Mouse (Mus musculus): Measurements from ENCODE around the gene Aatf. TPM values are rescaled to one million over a fixed set of nuclear protein-coding genes. Genes with fewer than 3 reads are reported as not detected.
"Not testable (repeated sequence)": the region's sequence is repeated elsewhere in the genome, so short reads cannot be mapped to it uniquely, and the experiment has no call there.

Aatf gene
- polyA plus RNA-seq, 1 experiment from 2014 or later: 54.8 TPM

- no peaks in the 10 kb centered on the region for H3K36me3 ChIP-seq
- WGBS: 94% methylated on average over 6 of the region's 6 CpGs
- no peaks in the 10 kb centered on the region for H3K9me3 ChIP-seq
- no peak for ATAC-seq (replicated peaks)
- H3K9ac ChIP-seq (replicated peaks): no peak overlapping the region
- no peak overlapping the region for H3K4me2 ChIP-seq (replicated peaks)
- no peak overlapping the region for H3K27ac ChIP-seq (replicated peaks)
- H3K4me1 ChIP-seq: no peaks in the 10 kb centered on the region
- H3K27me3 ChIP-seq: no peaks in the 10 kb centered on the region
- no peak overlapping the region for H3K4me3 ChIP-seq
Measured at GRCm38 (mm10) chr11:84420779-84421178, 92.5 kb downstream of the Aatf start.

GRCm38 (mm10) chr11:84413111-84413510, 100.2 kb downstream of the Aatf start:
- WGBS: 48% methylated on average over 6 of the region's 6 CpGs
- H3K9me3 ChIP-seq: no peaks in the 10 kb centered on the region
- H3K4me3 ChIP-seq: no peak overlapping the region
- H3K36me3 ChIP-seq: no peaks in the 10 kb centered on the region
- H3K27me3 ChIP-seq: no peaks in the 10 kb centered on the region
- no peak overlapping the region for H3K27ac ChIP-seq (replicated peaks)
- H3K4me1 ChIP-seq: peaks cover 20% of the 10 kb centered on the region
- H3K4me2 ChIP-seq (replicated peaks): no peak overlapping the region
- no peak for ATAC-seq (replicated peaks)
- H3K9ac ChIP-seq (replicated peaks): no peak overlapping the region

- H3K27me3 ChIP-seq: no peaks in the 10 kb centered on the region
- no peaks in the 10 kb centered on the region for H3K9me3 ChIP-seq
- H3K27ac ChIP-seq (replicated peaks): no peak overlapping the region
- no peak overlapping the region for H3K9ac ChIP-seq (replicated peaks)
- H3K4me3 ChIP-seq: no peak overlapping the region
- ATAC-seq (replicated peaks): no peak
- WGBS: 27% methylated on average over 12 of the region's 12 CpGs
- no peaks in the 10 kb centered on the region for H3K36me3 ChIP-seq
- H3K4me2 ChIP-seq (replicated peaks): no peak overlapping the region
- H3K4me1 ChIP-seq: peaks cover 20% of the 10 kb centered on the region
Measured at GRCm38 (mm10) chr11:84412201-84412934, 101.0 kb downstream of the Aatf start.

GRCm38 (mm10) chr11:84411642-84412018, 101.7 kb downstream of the Aatf start:
- Histone ChIP-seq H3K4me1 (peaks cover 20% of the 10 kb centered on the region), H3K4me3 (no peak overlapping the region), H3K9me3 (no peaks in the 10 kb centered on the region), H3K27me3 (no peaks in the 10 kb centered on the region), H3K27ac (replicated peaks) (no peak overlapping the region), H3K9ac (replicated peaks) (no peak overlapping the region), H3K4me2 (replicated peaks) (no peak overlapping the region), H3K36me3 (no peaks in the 10 kb centered on the region)
- no peak for ATAC-seq (replicated peaks)
- 69% methylated on average over 7 of the region's 7 CpGs for WGBS

GRCm38 (mm10) chr11:84410879-84411641, 102.3 kb downstream of the Aatf start:
- no peak for ATAC-seq (replicated peaks)
- no peak overlapping the region for H3K4me3 ChIP-seq
- 61% methylated on average over 7 of the region's 7 CpGs for WGBS
- no peak overlapping the region for H3K27ac ChIP-seq (replicated peaks)
- H3K4me1 ChIP-seq: peaks cover 20% of the 10 kb centered on the region
- no peak overlapping the region for H3K4me2 ChIP-seq (replicated peaks)
- no peaks in the 10 kb centered on the region for H3K27me3 ChIP-seq
- no peaks in the 10 kb centered on the region for H3K9me3 ChIP-seq
- H3K9ac ChIP-seq (replicated peaks): no peak overlapping the region
- H3K36me3 ChIP-seq: no peaks in the 10 kb centered on the region

- WGBS: 38% methylated on average over 4 of the region's 4 CpGs
- H3K27ac ChIP-seq (replicated peaks): no peak overlapping the region
- H3K4me2 ChIP-seq (replicated peaks): no peak overlapping the region
- no peaks in the 10 kb centered on the region for H3K36me3 ChIP-seq
- H3K27me3 ChIP-seq: no peaks in the 10 kb centered on the region
- H3K4me1 ChIP-seq: peaks cover 20% of the 10 kb centered on the region
- no peaks in the 10 kb centered on the region for H3K9me3 ChIP-seq
- no peak overlapping the region for H3K9ac ChIP-seq (replicated peaks)
- no peak overlapping the region for H3K4me3 ChIP-seq
- ATAC-seq (replicated peaks): no peak; the same call in 1 of the 2 replicates
Measured at GRCm38 (mm10) chr11:84410383-84410782, 102.9 kb downstream of the Aatf start.

GRCm38 (mm10) chr11:84406733-84407132, 106.6 kb downstream of the Aatf start:
- Histone ChIP-seq H3K36me3 (no peaks in the 10 kb centered on the region), H3K4me2 (replicated peaks) (no peak overlapping the region), H3K27me3 (no peaks in the 10 kb centered on the region), H3K9ac (replicated peaks) (no peak overlapping the region), H3K27ac (replicated peaks) (no peak overlapping the region), H3K4me1 (peaks cover 9% of the 10 kb centered on the region; the same call in 1 of the 2 replicates), H3K9me3 (no peaks in the 10 kb centered on the region), H3K4me3 (no peak overlapping the region)
- ATAC-seq (replicated peaks): no peak
- WGBS: 98% methylated on average over 4 of the region's 4 CpGs

- H3K4me1 ChIP-seq: no peaks in the 10 kb centered on the region; the same call in 1 of the 2 replicates
- WGBS: 46% methylated on average over 1 of the region's 1 CpGs
- H3K4me3 ChIP-seq: no peak overlapping the region
- no peak overlapping the region for H3K27ac ChIP-seq (replicated peaks)
- H3K9me3 ChIP-seq: no peaks in the 10 kb centered on the region
- H3K36me3 ChIP-seq: peaks cover 27% of the 10 kb centered on the region
- no peaks in the 10 kb centered on the region for H3K27me3 ChIP-seq
- H3K4me2 ChIP-seq (replicated peaks): no peak overlapping the region
- no peak overlapping the region for H3K9ac ChIP-seq (replicated peaks)
- ATAC-seq (replicated peaks): no peak
Measured at GRCm38 (mm10) chr11:84395010-84395409, 118.3 kb downstream of the Aatf start.

- Histone ChIP-seq H3K9me3 (no peaks in the 10 kb centered on the region), H3K9ac (replicated peaks) (no peak overlapping the region), H3K4me1 (no peaks in the 10 kb centered on the region; the same call in 1 of the 2 replicates), H3K4me3 (no peak overlapping the region), H3K4me2 (replicated peaks) (no peak overlapping the region), H3K36me3 (peaks cover 21% of the 10 kb centered on the region), H3K27ac (replicated peaks) (no peak overlapping the region), H3K27me3 (no peaks in the 10 kb centered on the region)
- ATAC-seq (replicated peaks): no peak
- 94% methylated on average over 7 of the region's 7 CpGs for WGBS
Measured at GRCm38 (mm10) chr11:84393571-84393970, 119.8 kb downstream of the Aatf start.

- not testable (repeated sequence) for H3K9ac ChIP-seq (replicated peaks); H3K4me1 ChIP-seq; ATAC-seq (replicated peaks); H3K4me2 ChIP-seq (replicated peaks); H3K27me3 ChIP-seq; H3K27ac ChIP-seq (replicated peaks); H3K4me3 ChIP-seq; H3K9me3 ChIP-seq
- WGBS: 78% methylated on average over 7 of the region's 7 CpGs
- peaks cover 17% of the 10 kb centered on the region for H3K36me3 ChIP-seq
Measured at GRCm38 (mm10) chr11:84392066-84392465, 121.3 kb downstream of the Aatf start.

GRCm38 (mm10) chr11:84391126-84391525, 122.2 kb downstream of the Aatf start:
- no peak overlapping the region for H3K27ac ChIP-seq (replicated peaks)
- no peak for ATAC-seq (replicated peaks)
- H3K4me1 ChIP-seq: no peaks in the 10 kb centered on the region
- peaks cover 17% of the 10 kb centered on the region for H3K36me3 ChIP-seq
- WGBS: 86% methylated on average over 8 of the region's 8 CpGs
- H3K4me3 ChIP-seq: no peak overlapping the region
- no peak overlapping the region for H3K4me2 ChIP-seq (replicated peaks)
- H3K27me3 ChIP-seq: no peaks in the 10 kb centered on the region
- H3K9ac ChIP-seq (replicated peaks): no peak overlapping the region
- no peaks in the 10 kb centered on the region for H3K9me3 ChIP-seq

- Histone ChIP-seq H3K4me1 (no peaks in the 10 kb centered on the region), H3K36me3 (peaks cover 17% of the 10 kb centered on the region), H3K4me2 (replicated peaks) (no peak overlapping the region), H3K9me3 (no peaks in the 10 kb centered on the region), H3K9ac (replicated peaks) (no peak overlapping the region), H3K27ac (replicated peaks) (no peak overlapping the region), H3K27me3 (no peaks in the 10 kb centered on the region), H3K4me3 (no peak overlapping the region)
- no peak for ATAC-seq (replicated peaks)
- 72% methylated on average over 6 of the region's 6 CpGs for WGBS
Measured at GRCm38 (mm10) chr11:84389332-84389731, 124.0 kb downstream of the Aatf start.

Data from forebrain, embryonic 15.5 days (tissue).